Mouse (Mus musculus) C2C12 (cell line): ENCODE measurements around the gene Nans.

ENCODE experiments used
- CTCF ChIP-seq: IDR thresholded peaks from one replicate; pipeline ENCODE4 v1.5.1; 2011; ENCODE audit not compliant: control insufficient read depth, insufficient read depth, insufficient read length
- FOSL1 ChIP-seq: IDR thresholded peaks from one replicate; pipeline ENCODE4 v1.8.0; 2011; ENCODE audit warnings: mild to moderate bottlenecking, low read length; ENCODE audit not compliant: poor library complexity, insufficient read depth, severe bottlenecking
- MAX ChIP-seq: IDR thresholded peaks from one replicate; pipeline ENCODE4 v1.6.1; 2011; ENCODE audit warnings: mild to moderate bottlenecking, control low read depth
- MYOG ChIP-seq: IDR thresholded peaks from one replicate; pipeline ENCODE4 v1.6.1; 2011; ENCODE audit not compliant: control insufficient read depth, insufficient read length; ENCODE audit errors: extremely low read depth
- USF1 ChIP-seq: IDR thresholded peaks from one replicate; pipeline ENCODE4 v1.6.1; 2011; ENCODE audit warnings: low read depth, mild to moderate bottlenecking, control low read depth, moderate library complexity

DNA sequence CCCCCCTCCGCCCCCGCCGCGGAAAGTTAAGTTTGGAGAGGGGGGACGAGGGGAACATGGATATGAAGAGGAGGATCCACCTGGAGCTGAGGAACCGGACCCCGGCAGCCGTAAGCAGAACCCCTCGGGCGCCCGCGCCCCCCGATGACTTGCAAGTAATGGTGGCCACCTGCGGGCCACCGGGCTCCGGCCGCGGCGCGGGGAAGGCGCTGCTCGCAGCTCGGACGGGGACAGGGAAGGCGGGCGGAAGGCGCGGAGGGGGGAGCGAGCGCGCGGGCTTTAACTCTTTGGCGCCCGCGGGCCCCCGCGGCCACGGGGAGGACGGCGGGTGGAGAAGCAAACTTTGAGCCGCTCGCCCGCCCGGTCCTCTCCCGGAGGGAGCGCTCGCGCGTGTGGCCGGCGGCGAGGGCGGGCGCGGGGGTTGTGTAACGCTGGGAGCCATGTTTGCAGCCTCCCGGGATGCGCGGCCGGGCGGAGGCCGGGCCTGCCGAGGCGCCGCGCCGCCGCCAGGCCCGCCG is 37.7 kb upstream of the Nans start:
- TF ChIP-seq MYOG (no peak), CTCF (no peak), MAX (no peak), FOSL1 (no peak), USF1 (no peak)
